Mouse (Mus musculus) liver, embryonic 16.5 days (tissue): ENCODE data around the gene Top2a. TPM values are rescaled to one million over a fixed set of nuclear protein-coding genes. Genes with fewer than 3 reads are reported as not detected.

Experiments
- ATAC-seq: fragments of 200-750 bp; cut with Nextera tagmentation; 2 replicates; pipeline ENCODE4 v1.8.0; 2017; ENCODE audit warnings: low read depth, mild to moderate bottlenecking, moderate number of reproducible peaks, moderate library complexity
- H3K27ac ChIP-seq: fragments of 300-500 bp; sonication (generic); 2 replicates; pipeline ENCODE4 v1.5.1; 2014; ENCODE audit warnings: mild to moderate bottlenecking, low read length
- H3K27me3 ChIP-seq: fragments of 300-500 bp; sonication (generic); 2 replicates; pipeline ENCODE4 v1.6.1; 2014; ENCODE audit warnings: low read depth, low read length, mixed read lengths; ENCODE audit not compliant: control insufficient read depth, insufficient read depth
- H3K36me3 ChIP-seq: fragments of 300-500 bp; sonication (generic); 2 replicates; pipeline ENCODE4 v1.6.1; 2014; ENCODE audit warnings: mild to moderate bottlenecking; ENCODE audit not compliant: control insufficient read depth, insufficient read depth
- H3K4me1 ChIP-seq: fragments of 300-500 bp; sonication (generic); 2 replicates; pipeline ENCODE4 v1.6.1; 2014; ENCODE audit warnings: low read depth, low read length, mixed read lengths; ENCODE audit not compliant: control insufficient read depth
- H3K4me2 ChIP-seq: fragments of 300-500 bp; sonication (generic); 2 replicates; pipeline ENCODE4 v1.6.1; 2014; ENCODE audit warnings: low read depth, low read length, mixed read lengths
- H3K4me3 ChIP-seq: fragments of 300-500 bp; sonication (generic); 2 replicates; pipeline ENCODE4 v1.5.1; 2014; ENCODE audit warnings: low read depth, mild to moderate bottlenecking, low read length
- H3K9ac ChIP-seq: fragments of 300-500 bp; sonication (generic); 2 replicates; pipeline ENCODE4 v1.6.1; 2014; ENCODE audit warnings: low read depth, low read length
- H3K9me3 ChIP-seq: fragments of 300-500 bp; sonication (generic); replicated peaks from 2 replicates; pipeline ENCODE4 v1.6.1; 2016; ENCODE audit warnings: low read length; ENCODE audit not compliant: control insufficient read depth
- WGBS: fragments of 180-500 bp; shearing (Covaris S2); extraction: QIAGEN DNeasy Blood & Tissue Kit; methylation state at CpG from one replicate; pipeline ENCODE4 v1.1.7; 2014; ENCODE audit not compliant: insufficient replicate concordance; 5-methylcytosine and 5-hydroxymethylcytosine counted together
- polyA plus RNA-seq: library from polyadenylated mRNA; unstranded; fragments of >200 nt; fragmentation: Nextera tagmentation; extraction: Ambion mirVana; gene quantifications from 2 replicates; pipeline ENCODE4 v1.2.1, GENCODE M21; 2015

Top2a gene
- polyA plus RNA-seq, 1 experiment from 2014 or later: 189 TPM

GRCm38 (mm10) chr11:99025878-99026277, 1.9 kb upstream of the Top2a start:
- peaks cover 17% of the 10 kb centered on the region for H3K4me1 ChIP-seq
- no peaks in the 10 kb centered on the region for H3K27me3 ChIP-seq
- H3K9me3 ChIP-seq: no peaks in the 10 kb centered on the region
- no peak overlapping the region for H3K27ac ChIP-seq
- 82% methylated on average over 6 of the region's 6 CpGs for WGBS
- H3K36me3 ChIP-seq: peaks cover 19% of the 10 kb centered on the region
- no peak overlapping the region for H3K4me2 ChIP-seq
- no peak overlapping the region for H3K9ac ChIP-seq
- H3K4me3 ChIP-seq: no peak overlapping the region
- no peak for ATAC-seq

- H3K4me2 ChIP-seq: peak overlapping the region; percentile 80
- no peaks in the 10 kb centered on the region for H3K9me3 ChIP-seq
- WGBS: 39% methylated on average over 18 of the region's 18 CpGs
- peaks cover 31% of the 10 kb centered on the region for H3K36me3 ChIP-seq
- peak overlapping the region; percentile 62; the same call in 1 of the 2 replicates for H3K27ac ChIP-seq
- peak overlapping the region; percentile 54 for H3K9ac ChIP-seq
- ATAC-seq: no peak
- H3K4me1 ChIP-seq: peaks cover 26% of the 10 kb centered on the region
- no peaks in the 10 kb centered on the region for H3K27me3 ChIP-seq
- peak overlapping the region; percentile 97 for H3K4me3 ChIP-seq
These were observed 612 bp upstream of the Top2a start for GRCm38 (mm10) chr11:99024468-99025134.

GRCm38 (mm10) chr11:99023094-99023493, 895 bp downstream of the Top2a start:
- Histone ChIP-seq H3K27ac (peak overlapping the region; percentile 86), H3K4me3 (peak overlapping the region; percentile 97), H3K9ac (peak overlapping the region; percentile 96), H3K9me3 (no peaks in the 10 kb centered on the region), H3K4me1 (peaks cover 26% of the 10 kb centered on the region), H3K36me3 (peaks cover 45% of the 10 kb centered on the region), H3K27me3 (no peaks in the 10 kb centered on the region), H3K4me2 (peak overlapping the region; percentile 71)
- no peak for ATAC-seq
- whole genome bisulfite sequencing: 2% methylated on average over 4 of the region's 4 CpGs

GRCm38 (mm10) chr11:99022384-99022933, 1.5 kb downstream of the Top2a start:
- ATAC-seq: no peak
- Histone ChIP-seq H3K9ac (peak overlapping the region; percentile 96), H3K4me1 (peaks cover 26% of the 10 kb centered on the region), H3K4me2 (peak overlapping the region; percentile 71), H3K27me3 (no peaks in the 10 kb centered on the region), H3K9me3 (no peaks in the 10 kb centered on the region), H3K36me3 (peaks cover 51% of the 10 kb centered on the region), H3K4me3 (peak overlapping the region; percentile 97), H3K27ac (no peak overlapping the region)
- WGBS: 57% methylated on average over 5 of the region's 5 CpGs

GRCm38 (mm10) chr11:99019844-99020243, 4.1 kb downstream of the Top2a start:
- Histone ChIP-seq H3K27ac (no peak overlapping the region), H3K27me3 (no peaks in the 10 kb centered on the region), H3K4me2 (0 out of 2 replicates have a peak overlapping the region, but pooled peaks have one; percentile 3), H3K9me3 (no peaks in the 10 kb centered on the region), H3K36me3 (peaks cover 77% of the 10 kb centered on the region), H3K4me3 (no peak overlapping the region), H3K9ac (no peak overlapping the region), H3K4me1 (peaks cover 26% of the 10 kb centered on the region)
- ATAC-seq: no peak
- 91% methylated on average over 6 of the region's 6 CpGs for WGBS

- no peak overlapping the region for H3K27ac ChIP-seq
- no peak overlapping the region for H3K4me3 ChIP-seq
- peaks cover 99% of the 10 kb centered on the region for H3K36me3 ChIP-seq
- no peaks in the 10 kb centered on the region for H3K4me1 ChIP-seq
- 91% methylated on average over 1 of the region's 1 CpGs for WGBS
- no peak overlapping the region for H3K9ac ChIP-seq
- no peaks in the 10 kb centered on the region for H3K9me3 ChIP-seq
- H3K4me2 ChIP-seq: no peak overlapping the region
- ATAC-seq: no peak
- no peaks in the 10 kb centered on the region for H3K27me3 ChIP-seq
These were observed 10.1 kb downstream of the Top2a start for GRCm38 (mm10) chr11:99013856-99014255.

- WGBS: 93% methylated on average over 5 of the region's 5 CpGs
These were observed 13.3 kb downstream of the Top2a start for GRCm38 (mm10) chr11:99010706-99011105.

GRCm38 (mm10) chr11:99010124-99010523, 13.9 kb downstream of the Top2a start:
- Histone ChIP-seq H3K36me3 (peaks cover 98% of the 10 kb centered on the region), H3K27ac (no peak overlapping the region), H3K27me3 (no peaks in the 10 kb centered on the region), H3K4me2 (no peak overlapping the region), H3K9ac (no peak overlapping the region), H3K4me1 (no peaks in the 10 kb centered on the region), H3K9me3 (no peaks in the 10 kb centered on the region), H3K4me3 (no peak overlapping the region)
- ATAC-seq: no peak
- WGBS: 48% methylated on average over 4 of the region's 4 CpGs

More at GRCm38 (mm10) chr11:99010706-99011105, 13.3 kb downstream of the Top2a start:
- Histone ChIP-seq H3K27me3 (no peaks in the 10 kb centered on the region), H3K9ac (no peak overlapping the region), H3K27ac (no peak overlapping the region), H3K4me3 (no peak overlapping the region), H3K36me3 (peaks cover 98% of the 10 kb centered on the region), H3K4me1 (no peaks in the 10 kb centered on the region), H3K9me3 (no peaks in the 10 kb centered on the region), H3K4me2 (no peak overlapping the region)
- no peak for ATAC-seq

GRCm38 (mm10) chr11:99006788-99007187, 17.2 kb downstream of the Top2a start:
- Histone ChIP-seq H3K36me3 (peaks cover 98% of the 10 kb centered on the region), H3K9ac (no peak overlapping the region), H3K4me1 (no peaks in the 10 kb centered on the region), H3K4me3 (no peak overlapping the region), H3K27me3 (no peaks in the 10 kb centered on the region), H3K27ac (no peak overlapping the region), H3K9me3 (no peaks in the 10 kb centered on the region), H3K4me2 (no peak overlapping the region)
- WGBS: 91% methylated on average over 9 of the region's 9 CpGs
- ATAC-seq: no peak
